Comparison of ENCODE assay signal across 19 mouse cellular contexts in the genomic region with DNA sequence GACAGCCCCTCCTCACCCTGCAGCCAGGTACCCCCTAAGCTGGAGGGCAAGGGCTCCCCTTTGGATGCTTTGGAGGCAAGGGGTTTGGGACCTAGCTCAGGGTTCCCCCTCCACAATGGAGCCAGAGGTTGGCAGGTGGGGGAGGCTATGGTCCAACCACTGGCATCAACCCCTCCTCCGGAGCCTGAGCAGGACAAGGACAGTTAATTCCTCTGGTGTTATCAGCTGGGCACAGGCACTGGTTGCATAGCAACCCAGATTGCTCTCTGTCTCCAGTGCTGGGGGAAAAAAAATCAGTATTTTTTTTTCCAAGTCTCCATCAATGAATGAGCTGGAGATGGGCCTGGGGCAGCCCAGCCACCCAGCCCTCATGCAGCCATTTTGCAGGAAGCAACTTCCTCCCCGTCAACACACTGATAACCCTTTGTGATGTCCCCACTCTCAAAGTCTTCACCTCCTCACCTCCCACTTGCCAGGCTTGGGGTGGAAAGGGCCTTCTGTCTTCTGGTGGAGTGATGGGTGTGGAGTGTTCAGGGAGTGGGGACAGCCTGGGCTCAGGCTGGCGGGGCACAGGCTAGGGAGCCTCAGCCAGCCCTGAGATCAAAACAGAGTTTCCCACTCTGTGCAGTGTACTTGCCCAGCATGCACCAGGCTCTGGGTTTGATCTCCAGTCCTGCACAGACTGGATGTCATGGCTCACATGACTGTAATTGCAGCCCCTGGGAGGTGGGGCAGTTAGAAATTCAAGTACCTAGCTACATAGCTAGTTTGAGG. TPM values are rescaled to one million over a fixed set of nuclear protein-coding genes. Genes with fewer than 3 reads are reported as not detected.
DNase-seq lines count a peak whose midpoint lies in the region; ATAC-seq and TF ChIP-seq lines count a peak whose summit lies in the region.
"Had no signal": no experiment of that assay in that cellular context is flagged by ENCODE, and none has a peak within 500 bp of the region (broad histone marks: within the 10 kb centered on the region; RNA-seq: fewer than 3 reads in every experiment).

No protein-coding gene starts in this region.

- H3K9me3 ChIP-seq in E14TG2a.4 (ENCODE audit: low read length) (peaks cover 3% of the 10 kb centered on the region; the same call in 1 of the 2 replicates), G1E (replicated peaks) (peaks cover 8% of the 10 kb centered on the region)
- H3K9me3 ChIP-seq in hindbrain, embryonic 13.5 days: no peaks in the 10 kb centered on the region
- no peaks in the 10 kb centered on the region for H3K9me3 ChIP-seq in midbrain, embryonic 15.5 days
- H3K9me3 ChIP-seq: limb, embryonic 15.5 days; lung, embryonic 15.5 days had no signal

- H3K36me3 ChIP-seq in E14TG2a.4 (ENCODE audit: insufficient read depth, low read length): no peaks in the 10 kb centered on the region
- H3K36me3 ChIP-seq in G1E (replicated peaks): no peaks in the 10 kb centered on the region
- no peaks in the 10 kb centered on the region for H3K36me3 ChIP-seq in hindbrain, embryonic 13.5 days
- H3K36me3 ChIP-seq in midbrain, embryonic 15.5 days (replicated peaks): no peaks in the 10 kb centered on the region
- H3K36me3 ChIP-seq: limb, embryonic 15.5 days; lung, embryonic 15.5 days had no signal

- DNase-seq in G1E (ENCODE audit: low spot score): no peak
- DNase-seq in embryo, embryonic 10 days (ENCODE audit: low spot score): no peak
- no peak for DNase-seq in frontal cortex, adult 2 months (ENCODE audit: extremely low spot score in 1 of 2, low spot score in 1 of 2)
- no peak for DNase-seq in gastrocnemius, postnatal 36 days
- DNase-seq: adrenal gland, postnatal 36 days; cerebellum, adult 11 months; spleen, adult 18-20 months had no signal

- H3K4me1 ChIP-seq in E14TG2a.4 (replicated peaks; ENCODE audit: low read depth, low read length): peaks cover 57% of the 10 kb centered on the region
- H3K4me1 ChIP-seq in G1E (ENCODE audit: insufficient read depth, low read depth, low read length): peaks cover 12% of the 10 kb centered on the region
- peaks cover 54% of the 10 kb centered on the region for H3K4me1 ChIP-seq in hindbrain, embryonic 13.5 days (replicated peaks)
- peaks cover 43% of the 10 kb centered on the region for H3K4me1 ChIP-seq in midbrain, embryonic 15.5 days
- H3K4me1 ChIP-seq: limb, embryonic 15.5 days; lung, embryonic 15.5 days had no signal

- H3K4me2 ChIP-seq in hindbrain, embryonic 13.5 days: no peak overlapping the region; the same call in 1 of the 2 replicates
- peak overlapping the region; percentile 28 for H3K4me2 ChIP-seq in midbrain, embryonic 15.5 days
- H3K4me2 ChIP-seq: limb, embryonic 15.5 days; lung, embryonic 15.5 days had no signal

- intact Hi-C loops in gastrocnemius, postnatal 36 days (cut with DNase I): no loop called here

- H3K9ac ChIP-seq in hindbrain, embryonic 13.5 days: peak overlapping the region; percentile 51
- peak overlapping the region; percentile 5; the same call in 1 of the 2 replicates for H3K9ac ChIP-seq in midbrain, embryonic 15.5 days
- H3K9ac ChIP-seq: limb, embryonic 15.5 days; lung, embryonic 15.5 days had no signal

- 45% methylated on average over 3 of the region's 3 CpGs for WGBS in hindbrain, embryonic 13.5 days
- 23% methylated on average over 3 of the region's 3 CpGs for WGBS in midbrain, embryonic 15.5 days

- H3K4me3 ChIP-seq in E14TG2a.4 (replicated peaks; ENCODE audit: low read length) (peak overlapping the region; percentile 14; the same call in 1 of the 2 replicates), G1E (ENCODE audit: low read depth, low read length) (no peak overlapping the region; the same call in 1 of the 2 replicates)
- no peak overlapping the region for H3K4me3 ChIP-seq in hindbrain, embryonic 13.5 days
- no peak overlapping the region for H3K4me3 ChIP-seq in midbrain, embryonic 15.5 days
- H3K4me3 ChIP-seq: erythroblast, embryonic 14.5 days; limb, embryonic 15.5 days; lung, embryonic 15.5 days had no signal

- H3K27me3 ChIP-seq in E14TG2a.4 (ENCODE audit: insufficient read depth, low read length): peaks cover 31% of the 10 kb centered on the region
- H3K27me3 ChIP-seq in G1E (ENCODE audit: insufficient read depth, low read length): peaks cover 56% of the 10 kb centered on the region
- H3K27me3 ChIP-seq in hindbrain, embryonic 13.5 days: peaks cover 29% of the 10 kb centered on the region
- H3K27me3 ChIP-seq in midbrain, embryonic 15.5 days (replicated peaks): no peaks in the 10 kb centered on the region
- H3K27me3 ChIP-seq: lung, embryonic 15.5 days had no signal

- peak; percentile 60 for ATAC-seq in G1E (ENCODE audit: extremely low read depth, insufficient number of reproducible peaks, low FRiP score, poor library complexity, severe bottlenecking)
- peak; percentile 59 for ATAC-seq in hindbrain, embryonic 13.5 days (ENCODE audit: low FRiP score)
- peak; percentile 89 for ATAC-seq in midbrain, embryonic 15.5 days (replicated peaks)

- TF ChIP-seq CTCF in E14TG2a.4 (conservative IDR thresholded peaks at IDR 0.05; ENCODE audit: low read length): no peak
- TF ChIP-seq CTCF in G1E (IDR thresholded peaks at IDR 0.05; ENCODE audit: low read depth, low read length): no peak

- peak overlapping the region; percentile 89 for H3K27ac ChIP-seq in hindbrain, embryonic 13.5 days
- H3K27ac ChIP-seq in midbrain, embryonic 15.5 days: peak overlapping the region; percentile 93
- H3K27ac ChIP-seq: limb, embryonic 15.5 days; lung, embryonic 15.5 days had no signal

RNA-seq across cellular contexts. Expression of gene Arhgap40, which starts 49.0 kb away (rescaled TPM):
- total RNA-seq in G1E (2014; fragmentation: Nextera tagmentation) (not detected in 2 replicates), G1E (2017) (not detected in 2 replicates)
- not detected in 2 replicates for polyA plus RNA-seq in G1E (2012)
- 0.72 and 0.86 TPM in 2 replicates for polyA plus RNA-seq in hindbrain, embryonic 13.5 days (2015; fragmentation: Nextera tagmentation; extraction: Ambion mirVana)
- 0.50 and 0.63 TPM in 2 replicates for polyA plus RNA-seq in midbrain, embryonic 15.5 days (2015; fragmentation: Nextera tagmentation; extraction: Ambion mirVana)
- polyA plus RNA-seq in frontal cortex, adult 2 months (2012; rRNA removed): 1.2 and 1.8 TPM in 2 replicates
- total RNA-seq in gastrocnemius, postnatal 36 days (2021): not detected
- total RNA-seq: adrenal gland, postnatal 36 days; CH12.LX; gastrocnemius, postnatal 4 days had no signal
- polyA plus RNA-seq: erythroblast, embryonic 14.5 days; heart, embryonic 16.5 days; large intestine, adult 2 months; lung, embryonic 15.5 days had no signal

RNA-seq across cellular contexts. Expression of gene Slc32a1, which starts 49.0 kb away (rescaled TPM):
- total RNA-seq in G1E (2014; fragmentation: Nextera tagmentation) (not detected in 2 replicates), G1E (2017) (not detected in 2 replicates)
- 0.02 TPM in 1 of 2 replicates, not detected in the other for polyA plus RNA-seq in G1E (2012)
- 6.6 and 8.1 TPM in 2 replicates for polyA plus RNA-seq in hindbrain, embryonic 13.5 days (2015; fragmentation: Nextera tagmentation; extraction: Ambion mirVana)
- polyA plus RNA-seq in midbrain, embryonic 15.5 days (2015; fragmentation: Nextera tagmentation; extraction: Ambion mirVana): 9.8 and 10.5 TPM in 2 replicates
- polyA plus RNA-seq in frontal cortex, adult 2 months (2012; rRNA removed): 157 and 175 TPM in 2 replicates
- total RNA-seq in gastrocnemius, postnatal 36 days (2021): not detected
- total RNA-seq: adrenal gland, postnatal 36 days; CH12.LX; gastrocnemius, postnatal 4 days had no signal
- polyA plus RNA-seq: erythroblast, embryonic 14.5 days; heart, embryonic 16.5 days; intestine, embryonic 14.5 days; limb, embryonic 15.5 days; lung, embryonic 15.5 days had no signal

RNA-seq across cellular contexts. Expression of gene Adig, which starts 59.1 kb away (rescaled TPM):
- total RNA-seq in G1E (2014; fragmentation: Nextera tagmentation) (not detected in 2 replicates), G1E (2017) (not detected in 2 replicates)
- not detected in 2 replicates for polyA plus RNA-seq in G1E (2012)
- polyA plus RNA-seq in hindbrain, embryonic 13.5 days (2015; fragmentation: Nextera tagmentation; extraction: Ambion mirVana): not detected in 2 replicates
- not detected in 2 replicates for polyA plus RNA-seq in midbrain, embryonic 15.5 days (2015; fragmentation: Nextera tagmentation; extraction: Ambion mirVana)
- not detected in 2 replicates for polyA plus RNA-seq in frontal cortex, adult 2 months (2012; rRNA removed)
- total RNA-seq in gastrocnemius, postnatal 36 days (2021): 1 to 10 TPM; 2.7 to 3.4 TPM
- total RNA-seq: CH12.LX; left cerebral cortex, adult 8-10 months had no signal
- polyA plus RNA-seq: erythroblast, embryonic 14.5 days; heart, embryonic 16.5 days; intestine, embryonic 14.5 days; lung, embryonic 15.5 days had no signal

Comparison
In these comparisons a context has a peak if more than half of its experiments do, and no peak if none do; other contexts are left out.
1. RNA of gene Slc32a1, which starts 49.0 kb away (polyA plus RNA-seq): 157 to 175 TPM in frontal cortex, adult 2 months; 9.8 to 10.5 TPM in midbrain, embryonic 15.5 days, 6.6 to 8.1 TPM in hindbrain, embryonic 13.5 days and 0.02 TPM in G1E; every median in the first group is over 10 times any median in the second.
2. Peak in every context shown above with its lines, with median percentiles within 50 percentile points of each other: ATAC-seq.